Mouse (Mus musculus) liver, postnatal 0 days (tissue): ENCODE results near the gene Ush1c.

Experiments used
- CTCF ChIP-seq: sonication (generic); IDR thresholded peaks from 2 replicates; pipeline ENCODE4 v1.5.1; 2016; ENCODE audit warnings: antibody characterized with exemption, low read depth
- EP300 ChIP-seq: IDR thresholded peaks from 2 replicates; pipeline ENCODE4 v1.6.1; 2016; ENCODE audit warnings: antibody characterized with exemption, low read depth, mild to moderate bottlenecking

DNA sequence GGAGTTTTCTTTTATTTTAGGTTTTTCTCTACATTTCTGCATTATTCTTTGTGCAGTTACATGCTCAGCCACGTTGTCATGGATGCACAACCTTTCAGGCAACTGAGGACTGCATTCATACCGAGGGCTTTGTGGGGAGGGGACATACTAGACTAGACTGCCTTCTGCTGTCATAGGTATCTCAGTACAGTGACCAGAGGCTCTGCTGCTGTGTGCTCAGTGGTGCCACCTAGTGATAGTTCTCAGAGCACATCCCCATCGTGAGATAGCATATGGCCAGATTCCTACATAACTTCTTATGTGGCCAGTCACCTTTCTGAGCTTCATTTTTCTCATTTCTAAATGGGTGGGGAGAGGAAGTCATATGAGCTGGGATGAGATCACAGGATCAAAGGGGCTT is 56.7 kb downstream of the Ush1c start:
- TF ChIP-seq CTCF (peak; percentile 88), EP300 (no peak)
